Comparison of ENCODE assay signal across 26 mouse cellular contexts in the genomic region with DNA sequence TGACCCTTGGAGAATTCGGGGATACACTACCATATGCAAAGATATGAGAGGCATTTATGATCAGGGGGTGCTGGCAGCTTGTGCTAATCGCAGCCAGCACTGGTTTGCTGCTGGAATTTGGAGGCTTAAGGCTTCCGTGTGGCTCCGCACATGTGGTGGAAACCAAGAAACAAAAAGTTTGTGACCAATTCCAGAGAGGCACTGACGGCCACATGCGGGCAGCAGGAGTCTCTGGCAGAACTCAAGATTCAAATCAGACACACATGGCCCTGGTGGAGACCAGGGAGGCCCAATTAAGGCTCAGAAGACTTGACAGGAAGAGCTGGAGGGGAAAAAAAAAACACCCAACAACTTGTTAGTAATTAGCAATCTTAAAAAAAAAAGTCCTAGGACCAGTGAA.
DNase-seq lines count a peak whose midpoint lies in the region; ATAC-seq lines count a peak whose summit lies in the region.
"Had no signal": no experiment of that assay in that cellular context is flagged by ENCODE, and none has a peak within 500 bp of the region (broad histone marks: within the 10 kb centered on the region; RNA-seq: fewer than 3 reads in every experiment).

No protein-coding gene starts in this region.

- no peaks in the 10 kb centered on the region for H3K36me3 ChIP-seq in embryonic facial prominence, embryonic 11.5 days (replicated peaks; ENCODE audit: control insufficient read depth, insufficient read depth, low read depth, low read length)
- no peaks in the 10 kb centered on the region for H3K36me3 ChIP-seq in limb, embryonic 13.5 days
- H3K36me3 ChIP-seq: heart, embryonic 15.5 days; hindbrain, embryonic 15.5 days; limb, embryonic 15.5 days; liver, embryonic 13.5 days; midbrain, embryonic 13.5 days; stomach, embryonic 15.5 days had no signal

- peak; percentile 46 for DNase-seq in MN1 (ENCODE audit: low spot score)
- peak; percentile 63 for DNase-seq in embryonic facial prominence, embryonic 11.5 days (ENCODE audit: low spot score)
- peak; percentile 67 for DNase-seq in forelimb bud, embryonic 11.5 days (ENCODE audit: low read depth, low spot score)
- DNase-seq in heart, postnatal 14 days, result no peak
- DNase-seq in urinary bladder, postnatal 25 days (ENCODE audit: low spot score), result no peak
- no peak for DNase-seq in kidney, adult 11 months
- DNase-seq: adrenal gland, adult 8-10 months; B cell, adult 2 months; cerebellum, adult 2 months; cerebellum, postnatal 25 days; gastrocnemius, postnatal 14 days; heart, postnatal 36 days; kidney, adult 2 months; kidney, postnatal 4 days; liver, embryonic 13.5 days; lung, adult 18-20 months; thymus, postnatal 14 days had no signal

- intact Hi-C loops in heart, postnatal 14 days (cut with DNase I), result no loop called here

- H3K9me3 ChIP-seq in embryonic facial prominence, embryonic 11.5 days (replicated peaks; ENCODE audit: control insufficient read depth, low read length), result no peaks in the 10 kb centered on the region
- no peaks in the 10 kb centered on the region for H3K9me3 ChIP-seq in limb, embryonic 13.5 days
- H3K9me3 ChIP-seq: heart, embryonic 15.5 days; hindbrain, embryonic 15.5 days; limb, embryonic 15.5 days; liver, embryonic 13.5 days; midbrain, embryonic 13.5 days; stomach, embryonic 15.5 days had no signal

- H3K4me3 ChIP-seq in embryonic facial prominence, embryonic 11.5 days (ENCODE audit: low read depth, low read length), result no peak overlapping the region
- no peak overlapping the region for H3K4me3 ChIP-seq in limb, embryonic 13.5 days
- H3K4me3 ChIP-seq: heart, embryonic 15.5 days; hindbrain, embryonic 15.5 days; limb, embryonic 15.5 days; liver, embryonic 13.5 days; midbrain, embryonic 13.5 days; stomach, embryonic 15.5 days had no signal

- no peak overlapping the region for H3K9ac ChIP-seq in embryonic facial prominence, embryonic 11.5 days (replicated peaks; ENCODE audit: low read length)
- no peak overlapping the region for H3K9ac ChIP-seq in limb, embryonic 13.5 days
- H3K9ac ChIP-seq: heart, embryonic 15.5 days; hindbrain, embryonic 15.5 days; limb, embryonic 15.5 days; liver, embryonic 13.5 days; midbrain, embryonic 13.5 days; stomach, embryonic 15.5 days had no signal

- 54% methylated on average over 6 of the region's 6 CpGs for WGBS in embryonic facial prominence, embryonic 11.5 days
- 20% methylated on average over 6 of the region's 6 CpGs for WGBS in limb, embryonic 13.5 days

- no peak overlapping the region for H3K4me2 ChIP-seq in embryonic facial prominence, embryonic 11.5 days (ENCODE audit: low read depth, low read length)
- H3K4me2 ChIP-seq in limb, embryonic 13.5 days (replicated peaks), result no peak overlapping the region
- H3K4me2 ChIP-seq: heart, embryonic 15.5 days; hindbrain, embryonic 15.5 days; limb, embryonic 15.5 days; liver, embryonic 13.5 days; midbrain, embryonic 13.5 days; stomach, embryonic 15.5 days had no signal

- ATAC-seq in embryonic facial prominence, embryonic 11.5 days (replicated peaks; ENCODE audit: insufficient number of reproducible peaks, low FRiP score, low TSS enrichment, low read depth), result no peak
- ATAC-seq in limb, embryonic 13.5 days (ENCODE audit: low FRiP score, low read depth), result no peak
- ATAC-seq: forebrain, embryonic 16.5 days; lung, postnatal 0 days; midbrain, embryonic 13.5 days had no signal

- H3K4me1 ChIP-seq in embryonic facial prominence, embryonic 11.5 days (ENCODE audit: control insufficient read depth, insufficient read depth, low read length), result no peaks in the 10 kb centered on the region
- H3K4me1 ChIP-seq in limb, embryonic 13.5 days, result peaks cover 37% of the 10 kb centered on the region
- H3K4me1 ChIP-seq: midbrain, embryonic 13.5 days; stomach, embryonic 15.5 days had no signal

- no peak overlapping the region for H3K27ac ChIP-seq in embryonic facial prominence, embryonic 11.5 days (replicated peaks; ENCODE audit: low read depth, low read length)
- peak overlapping the region; percentile 29; the same call in 1 of the 2 replicates for H3K27ac ChIP-seq in limb, embryonic 13.5 days
- H3K27ac ChIP-seq: heart, embryonic 15.5 days; hindbrain, embryonic 15.5 days; liver, embryonic 13.5 days; macrophage; midbrain, embryonic 13.5 days; stomach, embryonic 15.5 days had no signal

- H3K27me3 ChIP-seq in embryonic facial prominence, embryonic 11.5 days (ENCODE audit: control insufficient read depth, insufficient read depth, low read length), result no peaks in the 10 kb centered on the region
- H3K27me3 ChIP-seq in limb, embryonic 13.5 days, result no peaks in the 10 kb centered on the region
- H3K27me3 ChIP-seq: heart, embryonic 15.5 days; hindbrain, embryonic 15.5 days; limb, embryonic 15.5 days; liver, embryonic 13.5 days; midbrain, embryonic 13.5 days; stomach, embryonic 15.5 days had no signal

Comparison
In these comparisons a context has a peak if more than half of its experiments do, and no peak if none do; other contexts are left out.
1. DNase-seq: peak in MN1 (single experiment), embryonic facial prominence, embryonic 11.5 days (single experiment) and forelimb bud, embryonic 11.5 days (single experiment); none in heart, postnatal 14 days (0 of 2), urinary bladder, postnatal 25 days (single experiment) and kidney, adult 11 months (single experiment).